Mouse (Mus musculus): Measurements from ENCODE around the gene Rapgef2.

GRCm38 (mm10) chr3:79308605-79309004 lies 22.3 kb upstream of the Rapgef2 start:
- TF ChIP-seq CTCF (IDR thresholded peaks at IDR 0.05; ENCODE audit: low read depth, low read length) (no peak), EP300 (IDR thresholded peaks at IDR 0.05; ENCODE audit: insufficient read depth, low read depth, low read length) (no peak), POLR2A (IDR thresholded peaks at IDR 0.05; ENCODE audit: insufficient read depth, low read length) (no peak)

Data from ES-Bruce4 (cell line).